Mouse (Mus musculus): ENCODE measurements around the gene Sf1.

DNA sequence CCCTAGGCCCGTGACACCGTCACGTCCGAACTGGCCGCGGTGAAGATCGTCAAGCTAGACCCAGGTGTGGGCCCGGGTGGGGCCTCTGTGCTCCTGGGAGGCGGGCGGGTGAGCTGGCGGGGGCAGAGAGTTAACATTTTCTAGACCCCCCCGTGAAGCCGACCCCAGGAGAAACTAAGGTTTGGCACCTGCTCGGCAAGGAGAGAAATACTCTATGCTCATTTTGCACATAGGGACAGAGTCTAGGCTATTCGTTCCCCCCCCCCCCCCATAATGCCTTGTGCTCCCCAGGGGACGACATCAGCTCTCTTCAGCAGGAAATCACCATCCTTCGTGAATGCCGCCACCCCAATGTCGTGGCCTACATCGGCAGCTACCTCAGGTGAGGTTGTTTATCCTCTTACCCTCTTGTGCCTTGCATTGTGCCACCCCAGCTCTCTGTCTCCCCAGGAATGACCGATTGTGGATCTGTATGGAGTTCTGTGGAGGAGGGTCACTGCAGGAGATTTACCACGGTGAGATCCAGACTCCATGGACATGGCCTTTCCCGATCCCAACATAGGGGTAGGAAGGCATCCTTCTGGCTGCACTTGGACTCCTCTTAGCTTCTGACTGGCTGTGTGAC is 21.9 kb upstream of the Sf1 start:
- TF ChIP-seq CTCF (IDR thresholded peaks at IDR 0.05; ENCODE audit: low read depth): no peak
- TF ChIP-seq EP300 (IDR thresholded peaks at IDR 0.05; ENCODE audit: low read depth): no peak

Measured in liver, embryonic 14.5 days (tissue).